ENCODE assay signal across 8 mouse cellular contexts in the genomic region with DNA sequence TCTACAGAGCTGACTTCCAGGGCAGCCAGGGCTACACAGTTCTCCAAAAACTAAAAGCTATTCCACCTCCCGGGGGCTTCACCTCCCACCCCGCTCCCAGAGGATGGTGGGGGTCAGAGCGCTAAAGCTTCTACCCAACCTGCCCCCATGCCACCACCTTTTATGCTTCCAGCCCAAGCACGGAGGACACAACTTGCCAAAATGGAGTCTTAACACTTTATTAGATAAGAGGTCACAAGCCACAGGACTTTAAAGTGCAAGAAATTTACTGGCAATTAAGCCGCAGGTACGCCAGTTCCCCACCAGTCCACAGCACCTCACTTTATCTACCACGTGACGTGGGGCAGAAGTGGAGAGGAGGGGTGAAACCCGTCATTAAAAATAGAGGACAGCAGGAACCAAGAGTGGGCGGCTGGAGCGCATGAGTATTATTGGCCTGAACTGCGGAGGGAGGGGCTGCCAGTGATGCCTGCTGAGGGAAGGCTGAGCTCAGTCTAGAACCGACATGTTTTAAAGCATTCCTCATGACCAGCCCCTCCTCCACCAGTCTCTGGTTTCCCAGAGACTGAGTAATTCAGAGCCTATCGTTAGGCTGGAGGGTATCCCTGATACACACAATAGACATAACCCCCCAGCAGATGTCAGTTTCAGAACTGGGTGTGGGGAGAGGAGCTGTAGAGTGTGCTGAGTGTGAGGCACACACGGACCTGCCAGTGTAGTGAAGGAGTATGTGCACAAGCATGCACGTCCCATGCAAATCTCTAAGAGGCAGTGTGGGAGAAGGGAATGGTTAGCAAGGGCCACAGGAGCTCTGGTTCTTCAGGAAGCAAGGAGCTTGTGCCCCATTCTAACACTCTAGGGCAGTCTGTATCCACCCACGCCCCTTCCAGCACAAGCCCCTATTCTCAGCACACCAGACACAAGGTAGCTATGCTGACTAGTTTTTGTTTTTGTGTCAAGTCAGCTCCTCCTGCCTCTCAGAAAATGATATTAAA. TPM values are rescaled to one million over a fixed set of nuclear protein-coding genes. Genes with fewer than 3 reads are reported as not detected.
DNase-seq lines count a peak whose midpoint lies in the region; ATAC-seq and TF ChIP-seq lines count a peak whose summit lies in the region.
"Had no signal": no experiment of that assay in that cellular context is flagged by ENCODE, and none has a peak within 500 bp of the region (broad histone marks: within the 10 kb centered on the region; RNA-seq: fewer than 3 reads in every experiment).

No protein-coding gene starts in this region.

- H3K36me3 ChIP-seq in lung, embryonic 16.5 days (ENCODE audit: control insufficient read depth, insufficient read depth, low read length), result no peaks in the 10 kb centered on the region
- peaks cover 5% of the 10 kb centered on the region for H3K36me3 ChIP-seq in hindbrain, postnatal 0 days (ENCODE audit: insufficient read depth, low read length)
- peaks cover 43% of the 10 kb centered on the region for H3K36me3 ChIP-seq in neural tube, embryonic 15.5 days

- ATAC-seq in lung, embryonic 16.5 days (ENCODE audit: low read depth), result no peak
- ATAC-seq in hindbrain, postnatal 0 days, result no peak
- ATAC-seq in neural tube, embryonic 15.5 days (ENCODE audit: low FRiP score), result no peak; the same call in 1 of the 2 replicates

- H3K4me1 ChIP-seq in lung, embryonic 16.5 days (replicated peaks; ENCODE audit: control insufficient read depth, insufficient read depth, low read length), result peaks cover 22% of the 10 kb centered on the region
- H3K4me1 ChIP-seq in hindbrain, postnatal 0 days (ENCODE audit: insufficient read depth, low read length), result peaks cover 10% of the 10 kb centered on the region
- H3K4me1 ChIP-seq in neural tube, embryonic 15.5 days, result peaks cover 34% of the 10 kb centered on the region

- no peak overlapping the region for H3K9ac ChIP-seq in lung, embryonic 16.5 days (ENCODE audit: low read length)
- H3K9ac ChIP-seq in hindbrain, postnatal 0 days (replicated peaks; ENCODE audit: low read length), result no peak overlapping the region
- H3K9ac ChIP-seq in neural tube, embryonic 15.5 days (replicated peaks), result no peak overlapping the region

- no peak overlapping the region for H3K4me2 ChIP-seq in lung, embryonic 16.5 days (ENCODE audit: low read depth, low read length)
- H3K4me2 ChIP-seq in hindbrain, postnatal 0 days (ENCODE audit: low read depth, low read length), result no peak overlapping the region
- H3K4me2 ChIP-seq in neural tube, embryonic 15.5 days, result no peak overlapping the region

- peak overlapping the region; percentile 90 for H3K27ac ChIP-seq in lung, embryonic 16.5 days (ENCODE audit: low read length)
- peak overlapping the region; percentile 82; the same call in 1 of the 2 replicates for H3K27ac ChIP-seq in hindbrain, postnatal 0 days
- H3K27ac ChIP-seq in neural tube, embryonic 15.5 days (replicated peaks), result peak overlapping the region; percentile 75

- no peaks in the 10 kb centered on the region for H3K27me3 ChIP-seq in lung, embryonic 16.5 days (ENCODE audit: control insufficient read depth, insufficient read depth, low read depth, low read length)
- H3K27me3 ChIP-seq in hindbrain, postnatal 0 days (ENCODE audit: insufficient read depth, low read length), result no peaks in the 10 kb centered on the region
- H3K27me3 ChIP-seq in neural tube, embryonic 15.5 days (replicated peaks), result no peaks in the 10 kb centered on the region

- WGBS in lung, embryonic 16.5 days, result 43% methylated on average over 17 of the region's 17 CpGs
- 51% methylated on average over 17 of the region's 17 CpGs for WGBS in hindbrain, postnatal 0 days
- 40% methylated on average over 17 of the region's 17 CpGs for WGBS in neural tube, embryonic 15.5 days

- no peak for TF ChIP-seq CTCF in hindbrain, postnatal 0 days (IDR thresholded peaks at IDR 0.05; ENCODE audit: low read depth)

- H3K4me3 ChIP-seq in lung, embryonic 16.5 days (ENCODE audit: low read length), result no peak overlapping the region
- H3K4me3 ChIP-seq in hindbrain, postnatal 0 days (ENCODE audit: low read length), result no peak overlapping the region
- no peak overlapping the region for H3K4me3 ChIP-seq in neural tube, embryonic 15.5 days (replicated peaks)

- no peak for DNase-seq in lung, postnatal 36 days
- peak; percentile 47 for DNase-seq in embryo, embryonic 10.5 days (ENCODE audit: low spot score)
- DNase-seq in hindbrain, postnatal 0 days (ENCODE audit: low spot score), result peak; percentile 33
- DNase-seq in frontal cortex, postnatal 25 days (ENCODE audit: low spot score in 2 of 2), result no peak
- DNase-seq in right cerebral cortex, adult 18-20 months, result no peak

- no peaks in the 10 kb centered on the region for H3K9me3 ChIP-seq in lung, embryonic 16.5 days (ENCODE audit: control insufficient read depth, low read length)
- H3K9me3 ChIP-seq in hindbrain, postnatal 0 days (ENCODE audit: low read length), result no peaks in the 10 kb centered on the region
- no peaks in the 10 kb centered on the region for H3K9me3 ChIP-seq in neural tube, embryonic 15.5 days (replicated peaks)

RNA-seq across cellular contexts. Expression of a gene that starts 16.0 kb away (rescaled TPM):
- 0.23 and 0.35 TPM in 2 replicates for polyA plus RNA-seq in lung, embryonic 16.5 days (2015; fragmentation: Nextera tagmentation; extraction: Ambion mirVana)
- 0.16 and 0.43 TPM in 2 replicates for total RNA-seq in hindbrain, postnatal 0 days (2014; rRNA removed)
- polyA plus RNA-seq in hindbrain, postnatal 0 days (2015; fragmentation: Nextera tagmentation; extraction: Ambion mirVana), result 0.88 and 1.0 TPM in 2 replicates
- polyA plus RNA-seq in neural tube, embryonic 15.5 days (2015; fragmentation: Nextera tagmentation; extraction: Ambion mirVana), result 0.51 and 0.70 TPM in 2 replicates
- total RNA-seq: layer of hippocampus, postnatal 36 days had no signal

RNA-seq across cellular contexts. Expression of a gene that starts 20.1 kb away (rescaled TPM):
- polyA plus RNA-seq in lung, embryonic 16.5 days (2015; fragmentation: Nextera tagmentation; extraction: Ambion mirVana), result 17.0 and 17.1 TPM in 2 replicates
- 26.7 and 32.3 TPM in 2 replicates for total RNA-seq in hindbrain, postnatal 0 days (2014; rRNA removed)
- 8.8 TPM in 2 replicates for polyA plus RNA-seq in hindbrain, postnatal 0 days (2015; fragmentation: Nextera tagmentation; extraction: Ambion mirVana)
- polyA plus RNA-seq in neural tube, embryonic 15.5 days (2015; fragmentation: Nextera tagmentation; extraction: Ambion mirVana), result 9.2 and 9.5 TPM in 2 replicates

RNA-seq across cellular contexts. Expression of a gene that starts 20.9 kb away (rescaled TPM):
- 1.1 and 1.2 TPM in 2 replicates for polyA plus RNA-seq in lung, embryonic 16.5 days (2015; fragmentation: Nextera tagmentation; extraction: Ambion mirVana)
- total RNA-seq in hindbrain, postnatal 0 days (2014; rRNA removed), result 25.4 and 28.9 TPM in 2 replicates
- 5.8 and 6.5 TPM in 2 replicates for polyA plus RNA-seq in hindbrain, postnatal 0 days (2015; fragmentation: Nextera tagmentation; extraction: Ambion mirVana)
- polyA plus RNA-seq in neural tube, embryonic 15.5 days (2015; fragmentation: Nextera tagmentation; extraction: Ambion mirVana), result 11.2 and 12.3 TPM in 2 replicates

RNA-seq across cellular contexts. Expression of a gene that starts 35.1 kb away (rescaled TPM):
- 19.4 and 20.8 TPM in 2 replicates for polyA plus RNA-seq in lung, embryonic 16.5 days (2015; fragmentation: Nextera tagmentation; extraction: Ambion mirVana)
- total RNA-seq in hindbrain, postnatal 0 days (2014; rRNA removed), result 26.7 and 27.6 TPM in 2 replicates
- 20.1 and 22.2 TPM in 2 replicates for polyA plus RNA-seq in hindbrain, postnatal 0 days (2015; fragmentation: Nextera tagmentation; extraction: Ambion mirVana)
- polyA plus RNA-seq in neural tube, embryonic 15.5 days (2015; fragmentation: Nextera tagmentation; extraction: Ambion mirVana), result 25.4 and 26.1 TPM in 2 replicates

RNA-seq across cellular contexts. Expression of a gene that starts 35.5 kb away (rescaled TPM):
- 3.1 TPM in 2 replicates for polyA plus RNA-seq in lung, embryonic 16.5 days (2015; fragmentation: Nextera tagmentation; extraction: Ambion mirVana)
- 29.7 and 40.8 TPM in 2 replicates for total RNA-seq in hindbrain, postnatal 0 days (2014; rRNA removed)
- polyA plus RNA-seq in hindbrain, postnatal 0 days (2015; fragmentation: Nextera tagmentation; extraction: Ambion mirVana), result 57.7 and 62.8 TPM in 2 replicates
- polyA plus RNA-seq in neural tube, embryonic 15.5 days (2015; fragmentation: Nextera tagmentation; extraction: Ambion mirVana), result 49.9 and 60.7 TPM in 2 replicates

Comparison
In these comparisons a context has a peak if more than half of its experiments do, and no peak if none do; other contexts are left out.
1. DNase-seq: peak in embryo, embryonic 10.5 days (single experiment) and hindbrain, postnatal 0 days (single experiment); none in lung, postnatal 36 days (single experiment), frontal cortex, postnatal 25 days (0 of 2) and right cerebral cortex, adult 18-20 months (single experiment).
2. Peak in every context shown above with its lines, with median percentiles within 50 percentile points of each other: H3K27ac ChIP-seq.